Mouse (Mus musculus): ENCODE measurements around the gene Cyp4f39.

The Cyp4f39 gene

DNA sequence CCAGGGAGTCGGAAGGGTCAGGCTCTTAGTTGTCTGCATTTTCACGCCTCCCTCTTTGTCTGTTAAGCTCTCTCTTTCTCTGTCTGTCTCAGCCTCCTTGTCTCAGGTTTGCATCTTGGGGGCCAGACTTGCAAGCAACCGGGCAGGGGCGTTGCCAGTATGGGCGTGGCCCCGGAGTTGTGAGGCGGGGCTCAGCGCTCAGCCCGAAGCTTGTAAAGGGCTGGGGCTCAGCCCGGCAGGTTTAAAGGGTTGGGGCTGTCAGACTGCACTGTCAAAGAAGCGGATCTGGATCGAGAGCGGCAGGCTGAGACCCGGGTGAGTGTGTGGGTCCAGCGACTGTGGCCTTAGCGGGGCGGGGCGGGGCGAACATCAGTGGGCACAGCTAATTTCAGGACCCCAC, at the start of gene Cyp4f39:
Cyp4f39 (plus strand) TSS at position 242 of the 400 bp plus-strand sequence.
- ATAC-seq (ENCODE audit: insufficient number of reproducible peaks, low FRiP score, low TSS enrichment) = no peak

- no peak for ATAC-seq (ENCODE audit: insufficient number of reproducible peaks, low FRiP score, low TSS enrichment)
Observed at GRCm38 (mm10) chr17:32402779-32403157, 49.8 kb upstream of the Cyp4f39 start.

DNA sequence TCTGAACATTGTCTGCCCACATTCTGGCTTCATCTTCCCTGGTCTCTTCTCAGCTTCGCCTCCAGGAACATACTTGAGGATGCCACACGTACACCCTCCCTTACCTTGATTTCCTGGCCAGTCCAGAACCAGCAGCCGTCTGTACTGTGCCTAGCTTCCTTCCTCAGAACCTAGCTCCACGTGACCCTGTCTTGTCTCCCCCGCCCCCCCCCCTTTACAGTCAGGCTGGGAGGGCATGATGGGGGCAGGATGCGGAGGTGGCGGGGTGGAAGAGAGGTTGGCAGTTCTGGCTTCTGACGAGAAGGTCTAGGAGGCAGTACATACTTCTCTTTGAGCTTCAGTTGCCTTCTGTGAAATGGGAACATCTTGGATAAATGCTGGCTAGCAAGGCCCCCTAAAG, 49.1 kb upstream of the Cyp4f39 start, which contains the start of gene Rasal3:
Rasal3 (minus strand) TSS at position 167 of the 400 bp plus-strand sequence.
- ATAC-seq (ENCODE audit: insufficient number of reproducible peaks, low FRiP score, low TSS enrichment) = no peak

DNA sequence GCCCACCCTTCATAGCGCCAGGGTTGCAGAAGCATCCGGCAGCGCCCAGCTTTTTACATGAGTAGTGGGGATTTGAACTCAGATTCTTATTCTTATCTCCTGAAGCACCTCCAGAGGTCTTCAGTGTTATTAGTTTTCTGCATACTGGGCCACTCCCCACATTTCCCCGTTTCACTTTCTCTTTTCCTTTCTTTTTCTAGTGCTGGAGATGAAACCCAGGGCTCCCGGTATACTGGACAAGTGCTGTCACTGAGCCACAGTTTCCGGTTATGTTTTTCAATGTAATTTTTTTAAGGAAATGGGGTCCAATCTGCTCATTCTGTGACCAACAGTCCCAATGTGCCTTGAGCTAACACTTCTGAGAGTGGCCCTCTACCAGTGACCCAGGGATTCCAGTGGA, 40.6 kb upstream of the Cyp4f39 start:
- no peak for ATAC-seq (ENCODE audit: insufficient number of reproducible peaks, low FRiP score, low TSS enrichment)

- ATAC-seq (ENCODE audit: insufficient number of reproducible peaks, low FRiP score, low TSS enrichment) = no peak
Observed at GRCm38 (mm10) chr17:32415417-32416020, 37.0 kb upstream of the Cyp4f39 start.

- ATAC-seq (ENCODE audit: insufficient number of reproducible peaks, low FRiP score, low TSS enrichment) = no peak
Observed at GRCm38 (mm10) chr17:32416771-32417170, 35.8 kb upstream of the Cyp4f39 start.

DNA sequence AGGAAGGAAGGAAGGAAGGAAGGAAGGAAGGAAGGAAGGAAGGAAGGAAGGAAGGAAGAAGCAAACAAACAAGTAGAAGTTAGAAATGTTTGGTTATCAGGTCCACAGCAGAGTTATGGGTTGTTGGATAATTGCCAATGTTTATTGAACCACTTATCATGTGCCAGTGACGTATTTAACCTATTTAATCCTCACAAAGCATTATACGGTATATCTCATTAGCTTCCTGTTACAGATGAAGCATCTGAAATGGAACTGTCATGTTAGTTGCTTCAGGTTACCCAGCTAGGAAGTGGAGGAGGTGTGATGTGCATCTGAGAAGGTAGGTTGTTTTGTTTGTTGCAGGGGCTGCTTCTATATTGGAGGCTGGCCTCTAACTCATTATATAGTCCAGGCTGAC, 32.5 kb upstream of the Cyp4f39 start:
- no peak for ATAC-seq (ENCODE audit: insufficient number of reproducible peaks, low FRiP score, low TSS enrichment)

GRCm38 (mm10) chr17:32420781-32421180, 31.7 kb upstream of the Cyp4f39 start:
- ATAC-seq (ENCODE audit: insufficient number of reproducible peaks, low FRiP score, low TSS enrichment) = no peak

DNA sequence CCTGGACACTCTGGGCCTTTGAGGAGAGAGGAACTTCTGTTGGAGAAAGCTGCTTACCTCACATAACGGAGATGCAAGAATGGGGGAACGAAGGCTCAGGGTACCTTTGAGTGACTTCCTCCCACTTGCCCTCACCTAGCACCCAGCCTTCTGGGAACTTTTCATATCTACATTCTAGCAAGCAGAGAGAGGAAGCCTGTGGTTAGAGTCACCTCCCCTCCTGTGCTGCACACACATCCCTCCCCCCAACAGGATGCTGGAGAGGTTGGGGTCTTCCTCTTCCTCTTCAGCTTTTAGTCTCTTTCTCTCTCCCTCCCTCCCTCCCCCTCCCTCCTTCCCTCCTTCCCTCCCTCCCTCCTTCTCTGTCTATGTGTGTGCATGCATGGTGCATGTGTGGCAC, 28.5 kb upstream of the Cyp4f39 start, which contains the start of gene Pglyrp2:
Pglyrp2 (minus strand) TSS at position 134 of the 400 bp plus-strand sequence.
- ATAC-seq (ENCODE audit: insufficient number of reproducible peaks, low FRiP score, low TSS enrichment) = no peak

DNA sequence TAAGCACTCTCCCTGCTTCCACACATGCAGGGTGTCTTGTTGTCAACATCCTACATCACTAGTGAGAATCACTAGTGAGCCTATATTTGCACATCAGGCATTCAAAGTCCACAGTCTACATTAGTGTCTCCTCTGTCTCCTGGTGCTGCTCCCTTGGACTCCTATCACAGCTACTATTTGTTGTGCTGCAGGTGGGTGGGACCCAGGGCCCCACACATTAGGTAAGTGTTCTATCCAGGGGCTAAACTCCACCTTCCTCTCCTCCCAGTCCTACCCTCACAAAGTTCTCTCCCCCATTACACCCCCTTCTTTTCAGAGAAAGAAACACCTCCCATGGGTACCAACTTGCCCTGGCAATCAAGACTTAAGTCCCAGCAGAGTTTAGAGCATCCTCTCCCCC, 25.9 kb upstream of the Cyp4f39 start:
- no peak for ATAC-seq (ENCODE audit: insufficient number of reproducible peaks, low FRiP score, low TSS enrichment)

GRCm38 (mm10) chr17:32431972-32432371, 20.6 kb upstream of the Cyp4f39 start:
- ATAC-seq (ENCODE audit: insufficient number of reproducible peaks, low FRiP score, low TSS enrichment) = no peak

- ATAC-seq (ENCODE audit: insufficient number of reproducible peaks, low FRiP score, low TSS enrichment) = no peak
Observed at GRCm38 (mm10) chr17:32434324-32434723, 18.2 kb upstream of the Cyp4f39 start.

DNA sequence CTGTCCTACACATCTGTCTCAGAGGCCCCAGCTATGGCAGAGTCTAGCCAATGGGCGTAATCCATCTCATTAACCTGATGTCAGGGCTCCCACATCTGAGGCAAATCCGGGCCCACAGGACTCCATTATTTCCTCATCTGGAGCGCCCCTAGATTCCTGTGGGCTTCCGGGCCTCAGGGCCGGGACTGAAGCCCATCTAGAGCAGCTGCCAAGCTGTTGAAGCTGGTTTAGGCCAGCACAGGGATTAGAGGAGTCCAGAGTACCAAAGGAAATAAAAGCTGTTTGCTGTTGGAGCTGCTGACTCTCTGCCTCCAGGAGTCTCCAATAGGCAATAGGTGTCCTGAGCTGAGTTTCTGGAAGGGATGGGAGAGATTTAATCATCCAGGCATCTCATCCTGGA, 17.4 kb upstream of the Cyp4f39 start:
- ATAC-seq (ENCODE audit: insufficient number of reproducible peaks, low FRiP score, low TSS enrichment) = no peak

DNA sequence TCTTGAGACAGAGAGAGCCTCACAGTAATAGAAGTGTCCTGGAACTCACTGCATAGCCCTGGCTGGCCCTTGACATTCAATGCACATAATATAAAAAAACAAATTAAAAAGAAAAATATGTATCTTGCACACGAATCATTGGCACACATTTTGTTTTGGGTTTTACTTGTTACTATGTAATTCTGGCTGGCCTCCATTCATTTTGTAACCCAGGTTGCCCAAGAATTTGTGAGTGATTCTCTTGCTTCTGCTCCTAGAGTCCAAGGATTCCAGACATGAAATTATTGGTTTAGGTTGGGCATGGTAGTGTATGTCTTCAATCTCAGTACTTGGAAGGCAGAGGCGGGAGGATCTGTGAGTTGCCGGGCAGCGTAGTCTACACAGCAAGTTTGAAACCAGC, 15.4 kb upstream of the Cyp4f39 start:
- ATAC-seq (ENCODE audit: insufficient number of reproducible peaks, low FRiP score, low TSS enrichment) = no peak

DNA sequence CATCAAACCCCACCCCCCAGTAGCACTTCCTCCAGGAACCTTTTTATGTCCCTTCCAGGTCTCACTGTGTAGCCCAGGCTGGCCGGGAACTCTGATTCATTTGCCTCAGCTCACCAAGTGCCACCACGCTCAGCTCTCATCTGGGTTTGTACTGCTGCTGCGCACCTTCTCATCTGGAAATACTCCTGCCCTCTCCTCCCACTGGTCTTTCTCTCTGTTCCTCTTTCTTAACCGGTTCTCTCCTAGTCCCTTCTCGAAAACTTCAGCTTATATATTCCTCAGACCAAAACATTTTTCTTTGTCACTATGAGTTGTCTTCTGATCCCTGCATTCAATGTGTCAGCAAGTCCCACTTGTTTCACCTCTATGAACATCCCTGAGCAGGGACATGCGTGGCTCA, 9.3 kb upstream of the Cyp4f39 start:
- ATAC-seq (ENCODE audit: insufficient number of reproducible peaks, low FRiP score, low TSS enrichment) = no peak

- no peak for ATAC-seq (ENCODE audit: insufficient number of reproducible peaks, low FRiP score, low TSS enrichment)
Observed at GRCm38 (mm10) chr17:32445016-32445415, 7.5 kb upstream of the Cyp4f39 start.

DNA sequence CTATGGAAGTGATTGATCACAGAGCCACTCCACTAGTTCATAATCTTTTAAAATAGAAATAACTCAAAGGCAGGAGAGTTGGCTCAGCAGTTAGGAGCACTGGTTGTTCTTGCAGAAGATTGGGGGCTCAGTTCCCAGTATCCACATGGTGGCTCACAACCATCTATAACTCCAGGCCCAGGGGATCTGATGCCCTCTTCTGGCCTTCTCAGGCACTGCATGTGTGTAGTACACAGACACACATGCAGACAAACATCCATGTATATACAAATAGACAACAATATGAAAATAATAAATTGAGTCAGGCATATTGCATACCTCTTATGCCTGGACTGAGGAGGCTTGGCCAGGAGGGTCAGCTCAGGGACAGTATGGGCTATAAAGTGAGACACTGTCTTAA, 5.3 kb upstream of the Cyp4f39 start:
- no peak for ATAC-seq (ENCODE audit: insufficient number of reproducible peaks, low FRiP score, low TSS enrichment)

DNA sequence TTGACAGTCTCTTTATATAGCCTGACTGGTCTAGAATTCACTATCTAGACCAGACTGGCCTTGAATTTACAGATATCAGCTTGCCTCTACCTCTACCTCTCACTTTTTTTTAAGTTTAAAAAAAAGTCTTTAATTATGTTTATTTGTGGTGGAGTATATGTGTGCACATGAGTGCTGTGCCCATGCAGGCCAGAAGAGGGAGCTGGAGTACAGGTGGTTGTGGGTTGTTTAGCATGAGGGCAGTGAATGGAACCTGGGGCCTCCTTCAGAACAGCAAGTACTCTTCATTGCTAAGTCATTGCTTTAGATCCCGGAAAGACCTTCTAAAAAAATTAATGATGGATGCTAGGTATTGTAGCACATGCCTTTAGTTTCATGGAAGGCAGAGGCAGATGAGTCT, 3.5 kb upstream of the Cyp4f39 start:
- ATAC-seq (ENCODE audit: insufficient number of reproducible peaks, low FRiP score, low TSS enrichment) = no peak

GRCm38 (mm10) chr17:32450844-32451537, 1.5 kb upstream of the Cyp4f39 start:
- no peak for ATAC-seq (ENCODE audit: insufficient number of reproducible peaks, low FRiP score, low TSS enrichment)

GRCm38 (mm10) chr17:32454188-32454587, 1.7 kb downstream of the Cyp4f39 start:
- ATAC-seq (ENCODE audit: insufficient number of reproducible peaks, low FRiP score, low TSS enrichment) = no peak

DNA sequence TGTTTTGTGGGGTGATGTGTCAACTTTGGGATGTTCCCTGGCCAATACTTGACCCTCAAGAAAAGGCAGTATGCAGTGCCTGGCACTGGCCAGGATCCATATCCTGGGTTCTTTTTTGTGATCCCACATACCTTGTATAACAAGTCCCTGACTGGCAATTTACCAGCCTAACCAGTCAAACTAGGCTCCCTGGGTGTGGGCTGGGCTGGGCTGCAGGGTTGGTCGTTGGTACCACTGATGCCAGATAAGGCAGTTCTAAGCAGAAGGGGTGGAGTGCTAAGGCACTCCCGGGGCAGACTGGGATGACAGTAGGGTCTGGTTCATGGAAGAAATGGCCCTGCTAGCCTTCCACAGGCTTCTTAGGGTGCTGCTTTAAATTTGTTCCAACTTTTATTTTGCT, 2.5 kb downstream of the Cyp4f39 start:
- no peak for ATAC-seq (ENCODE audit: insufficient number of reproducible peaks, low FRiP score, low TSS enrichment)

- no peak for ATAC-seq (ENCODE audit: insufficient number of reproducible peaks, low FRiP score, low TSS enrichment)
Observed at GRCm38 (mm10) chr17:32468494-32468893, 16.0 kb downstream of the Cyp4f39 start.

Data from cerebellum, adult (tissue).